In the genomic region with DNA sequence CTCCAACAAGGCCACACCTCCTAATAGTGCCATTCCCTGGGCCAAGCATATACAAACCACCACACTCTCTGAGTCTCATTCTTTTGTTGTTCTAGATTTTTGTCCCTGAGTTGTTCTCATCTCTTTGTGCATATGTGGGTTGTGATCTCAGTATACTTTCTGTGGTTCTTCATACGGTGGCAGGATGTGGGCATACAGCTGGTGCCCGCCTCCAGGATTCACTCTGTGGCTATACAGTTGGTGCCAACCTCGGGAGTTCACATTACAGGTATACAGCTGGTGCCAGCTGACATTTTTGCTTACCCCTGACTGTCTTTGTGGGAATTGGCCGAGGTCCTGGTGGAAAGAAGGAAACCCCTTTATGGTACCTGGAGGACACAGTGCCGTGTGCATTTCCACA, we compare ENCODE assay signal across 31 mouse cellular contexts. TPM values are rescaled to one million over a fixed set of nuclear protein-coding genes. Genes with fewer than 3 reads are reported as not detected.
"Had no signal": no experiment of that assay in that cellular context is flagged by ENCODE, and none has a peak within 500 bp of the region (broad histone marks: within the 10 kb centered on the region; RNA-seq: fewer than 3 reads in every experiment).

No protein-coding gene starts in this region.

- H3K4me3 ChIP-seq: embryonic facial prominence, embryonic 10.5 days; embryonic facial prominence, embryonic 12.5 days; embryonic facial prominence, embryonic 13.5 days; embryonic facial prominence, embryonic 15.5 days; erythroblast, embryonic 14.5 days; forebrain, embryonic 10.5 days; forebrain, embryonic 12.5 days; forebrain, embryonic 13.5 days; forebrain, embryonic 15.5 days; gastrocnemius, adult 2 months; heart, adult 2 months had no signal

- ATAC-seq: forebrain, embryonic 13.5 days; forebrain, embryonic 14.5 days; forebrain, embryonic 15.5 days; forebrain, embryonic 16.5 days; forebrain, postnatal 0 days had no signal

- H3K27ac ChIP-seq: embryonic facial prominence, embryonic 10.5 days; embryonic facial prominence, embryonic 12.5 days; embryonic facial prominence, embryonic 13.5 days; embryonic facial prominence, embryonic 15.5 days; forebrain, embryonic 10.5 days; forebrain, embryonic 12.5 days; forebrain, embryonic 13.5 days; forebrain, embryonic 15.5 days; gastrocnemius, adult 2 months; heart, adult 2 months had no signal

- DNase-seq: cerebellum, adult 2 months; cerebellum, adult 8-10 months; cerebellum, adult 9-10 months; cerebellum, adult 9-11 months; cerebellum, postnatal 10 days; cerebellum, postnatal 14 days; cerebellum, postnatal 25 days; cerebellum, postnatal 36 days; embryo, embryonic 11 days; forebrain, postnatal 0 days; gastrocnemius, adult 2 months; gastrocnemius, postnatal 10 days; gastrocnemius, postnatal 14 days; gastrocnemius, postnatal 25 days; gastrocnemius, postnatal 36 days; heart, adult 11 months; heart, adult 18-20 months; heart, adult 2 months had no signal

RNA-seq across cellular contexts. Expression of gene Tmem132b, which starts 53.6 kb away (rescaled TPM):
- total RNA-seq: common myeloid progenitor, adult 5-6 weeks; granulocyte monocyte progenitor cell, adult 5-6 weeks; heart, adult 18-20 months; heart, adult 2 months had no signal
- polyA plus RNA-seq: erythroblast, embryonic 14.5 days; heart, adult 2 months had no signal
